Mouse (Mus musculus): ENCODE results near the gene Abraxas1. TPM values are rescaled to one million over a fixed set of nuclear protein-coding genes. Genes with fewer than 3 reads are reported as not detected.

Abraxas1 gene
- polyA plus RNA-seq, 1 experiment from 2014 or later: 36.5 TPM

- no peak overlapping the region for H3K4me3 ChIP-seq (replicated peaks)
- H3K27ac ChIP-seq: no peak overlapping the region
- 78% methylated on average over 10 of the region's 10 CpGs for WGBS
- H3K4me2 ChIP-seq: no peak overlapping the region
- peaks cover 35% of the 10 kb centered on the region for H3K36me3 ChIP-seq
- no peaks in the 10 kb centered on the region for H3K27me3 ChIP-seq
- no peak overlapping the region for H3K9ac ChIP-seq
- no peaks in the 10 kb centered on the region for H3K4me1 ChIP-seq
- ATAC-seq (replicated peaks; ENCODE audit: low FRiP score): no peak
- no peaks in the 10 kb centered on the region for H3K9me3 ChIP-seq (replicated peaks)
These were observed 60.6 kb downstream of the Abraxas1 start for GRCm38 (mm10) chr5:100760049-100760663.

GRCm38 (mm10) chr5:100758121-100758520 is 62.6 kb downstream of the Abraxas1 start:
- no peak overlapping the region for H3K4me3 ChIP-seq (replicated peaks)
- H3K36me3 ChIP-seq: peaks cover 15% of the 10 kb centered on the region
- H3K4me1 ChIP-seq: no peaks in the 10 kb centered on the region
- H3K9ac ChIP-seq: no peak overlapping the region
- no peaks in the 10 kb centered on the region for H3K9me3 ChIP-seq (replicated peaks)
- no peak overlapping the region for H3K27ac ChIP-seq
- H3K27me3 ChIP-seq: no peaks in the 10 kb centered on the region
- no peak for ATAC-seq (replicated peaks; ENCODE audit: low FRiP score)
- WGBS: 93% methylated on average over 5 of the region's 5 CpGs
- no peak overlapping the region for H3K4me2 ChIP-seq

Other genes starting within 250 kb of the Abraxas1 start
- 89.5 and 101 TPM in 2 replicates for gene Plac8, start 248.7 kb downstream of the Abraxas1 start, polyA plus RNA-seq (2015; fragmentation: Nextera tagmentation; extraction: Ambion mirVana)
- 60.8 and 62.5 TPM in 2 replicates for gene Coq2, start 145.8 kb downstream of the Abraxas1 start, polyA plus RNA-seq (2015; fragmentation: Nextera tagmentation; extraction: Ambion mirVana)
- gene Hpse, start 101.2 kb downstream of the Abraxas1 start, polyA plus RNA-seq (2015; fragmentation: Nextera tagmentation; extraction: Ambion mirVana): 3.3 and 4.2 TPM in 2 replicates
- 14.2 and 15.4 TPM in 2 replicates for gene Helq, start 22.4 kb downstream of the Abraxas1 start, polyA plus RNA-seq (2015; fragmentation: Nextera tagmentation; extraction: Ambion mirVana)
- gene Mrps18c, start 22.3 kb downstream of the Abraxas1 start, polyA plus RNA-seq (2015; fragmentation: Nextera tagmentation; extraction: Ambion mirVana): 164 and 177 TPM in 2 replicates
- 1.1 and 1.7 TPM in 2 replicates for gene Gpat3, start 24.7 kb upstream of the Abraxas1 start, polyA plus RNA-seq (2015; fragmentation: Nextera tagmentation; extraction: Ambion mirVana)